Mouse (Mus musculus): Measurements from ENCODE around the gene Glmn. TPM values are rescaled to one million over a fixed set of nuclear protein-coding genes. Genes with fewer than 3 reads are reported as not detected.

Glmn gene
- polyA plus RNA-seq, 1 experiment from 2014 or later = 19.8 TPM

GRCm38 (mm10) chr5:107521386-107521785 is 76.3 kb downstream of the Glmn start:
- in situ Hi-C loops (cut with MboI; ENCODE audit: low pct_unique_long_range_greater_than_20kb) = loop anchor here (25.0 kb wide), 1 partner anchor 534 kb away; no protein-coding TSS in a partner anchor
- no peak for TF ChIP-seq CTCF (IDR thresholded peaks at IDR 0.05)
- ChIA-PET CTCF (interaction anchor here (0.9 to 1.4 kb wide), 3 partner anchors 12 to 636 kb away, joined by 3 to 4 read pairs (median 3); no protein-coding TSS in a partner anchor), POLR2A (interaction anchor here (1.2 kb wide), 1 partner anchor 12 kb away, joined by 3 read pairs; no protein-coding TSS in a partner anchor)
- H3K27me3 ChIP-seq = no peaks in the 10 kb centered on the region
- ATAC-seq (no peak), DNase-seq (ENCODE audit: low read depth, low spot score) (no peak)

- ChIA-PET CTCF (interaction anchor here (0.8 to 1.1 kb wide), 5 partner anchors 8 to 501 kb away, joined by 3 read pairs; no protein-coding TSS in a partner anchor), POLR2A (interaction anchor here (0.6 to 1.1 kb wide), 3 partner anchors 10 to 24 kb away, joined by 3 read pairs; no protein-coding TSS in a partner anchor)
- in situ Hi-C loops (cut with MboI; ENCODE audit: low pct_unique_long_range_greater_than_20kb) = loop anchor here (10.0 to 25.0 kb wide), 2 partner anchors 164 to 531 kb away; no protein-coding TSS in a partner anchor
- no peaks in the 10 kb centered on the region for H3K27me3 ChIP-seq
- TF ChIP-seq CTCF (IDR thresholded peaks at IDR 0.05) = no peak
- ATAC-seq (no peak), DNase-seq (ENCODE audit: low read depth, low spot score) (no peak)
Observed at GRCm38 (mm10) chr5:107518602-107519001, 79.1 kb downstream of the Glmn start.

DNA sequence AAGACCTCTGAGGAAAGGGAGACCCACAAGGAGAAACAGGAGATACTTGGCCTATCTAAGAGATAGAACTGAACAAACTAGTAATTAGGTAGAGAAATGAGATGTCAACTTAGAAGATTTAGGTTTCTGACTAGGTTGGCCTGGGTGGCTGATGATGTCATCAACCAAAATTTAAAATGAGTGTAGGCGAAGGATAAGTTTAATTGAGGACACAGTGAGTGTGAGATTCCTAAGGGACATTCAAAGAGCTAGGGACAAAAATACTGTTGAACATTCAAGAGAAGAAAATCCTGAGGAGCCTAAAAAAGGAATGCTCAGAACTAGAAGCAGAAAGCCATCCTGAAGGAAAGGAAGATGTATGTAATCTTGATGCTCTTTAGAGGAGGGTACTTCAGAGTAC is 81.6 kb downstream of the Glmn start:
- POLR2A ChIA-PET = no interaction called here
- no peaks in the 10 kb centered on the region for H3K27me3 ChIP-seq
- ATAC-seq (no peak), DNase-seq (ENCODE audit: low read depth, low spot score) (no peak)
- in situ Hi-C loops (cut with MboI; ENCODE audit: low pct_unique_long_range_greater_than_20kb) = loop anchor here (10.0 to 25.0 kb wide), 2 partner anchors 161 to 529 kb away; no protein-coding TSS in a partner anchor
- CTCF ChIA-PET = no interaction called here
- TF ChIP-seq CTCF (IDR thresholded peaks at IDR 0.05) = no peak

DNA sequence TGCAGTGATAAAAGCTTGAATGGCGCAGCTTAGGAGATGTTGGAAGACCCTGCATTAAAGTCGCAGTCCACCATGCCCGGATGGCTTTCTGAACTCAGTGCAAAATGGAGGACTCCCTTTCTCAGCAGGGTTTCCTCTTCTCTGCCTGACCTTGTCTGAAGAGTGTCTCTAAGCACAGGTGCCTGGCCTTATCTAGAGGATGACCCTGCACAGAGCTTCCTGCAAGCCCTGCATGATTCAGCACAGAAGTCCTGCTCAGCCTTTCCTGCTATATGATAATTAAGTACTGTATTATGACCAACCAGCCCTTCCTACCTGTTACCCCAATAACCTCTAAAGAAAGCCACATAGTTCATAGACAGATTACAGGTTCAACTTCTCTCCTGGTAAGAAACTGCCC is 82.2 kb downstream of the Glmn start:
- no peaks in the 10 kb centered on the region for H3K27me3 ChIP-seq
- ChIA-PET CTCF (interaction anchor here (1.1 to 1.4 kb wide), 2 partner anchors 12 to 32 kb away, joined by 3 to 4 read pairs; no protein-coding TSS in a partner anchor), POLR2A (no interaction called here)
- DNase-seq (ENCODE audit: low read depth, low spot score) (no peak), ATAC-seq (no peak)
- in situ Hi-C loops (cut with MboI; ENCODE audit: low pct_unique_long_range_greater_than_20kb) = loop anchor here (10.0 to 25.0 kb wide), 2 partner anchors 161 to 528 kb away; no protein-coding TSS in a partner anchor
- TF ChIP-seq CTCF (IDR thresholded peaks at IDR 0.05) = no peak

GRCm38 (mm10) chr5:107513583-107513982 is 84.1 kb downstream of the Glmn start:
- CTCF ChIA-PET = interaction anchor here (0.8 to 2.1 kb wide), 10 partner anchors 9 to 653 kb away, joined by 3 to 17 read pairs (median 6); no protein-coding TSS in a partner anchor

DNA sequence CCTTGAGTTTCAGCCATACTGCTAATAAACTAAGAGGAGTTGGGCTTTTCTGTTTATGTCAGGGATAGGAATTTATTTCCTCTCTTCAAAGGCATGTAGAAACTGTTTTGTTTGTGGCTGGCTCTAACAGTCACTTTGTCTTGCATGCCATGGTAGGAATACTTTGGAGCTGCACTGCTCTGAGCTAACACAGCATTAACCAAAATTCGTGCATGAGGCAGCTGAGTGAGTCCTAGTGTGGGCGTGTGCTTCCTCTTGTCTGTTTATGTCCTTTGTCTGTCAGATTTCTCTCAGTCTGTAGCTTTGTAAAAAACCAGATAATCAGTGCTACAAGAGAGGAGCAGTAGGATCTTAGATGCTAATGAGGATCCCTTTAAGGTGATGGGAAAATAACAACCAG is 86.4 kb downstream of the Glmn start:
- DNase-seq (ENCODE audit: low read depth, low spot score) = no peak
- POLR2A ChIA-PET = no interaction called here
- H3K27me3 ChIP-seq = no peaks in the 10 kb centered on the region
- ATAC-seq = no peak
- in situ Hi-C loops (cut with MboI; ENCODE audit: low pct_unique_long_range_greater_than_20kb) = loop anchor here (10.0 to 25.0 kb wide), 2 partner anchors 157 to 524 kb away; no protein-coding TSS in a partner anchor
- CTCF ChIA-PET = interaction anchor here (0.7 to 1.5 kb wide), 7 partner anchors 9 to 520 kb away, joined by 3 to 7 read pairs (median 3); no protein-coding TSS in a partner anchor
- TF ChIP-seq CTCF (IDR thresholded peaks at IDR 0.05) = no peak

More at GRCm38 (mm10) chr5:107513583-107513982, 84.1 kb downstream of the Glmn start:
- peak; percentile 13 for DNase-seq (ENCODE audit: low read depth, low spot score)
- peak; percentile 74 for ATAC-seq
- no peaks in the 10 kb centered on the region for H3K27me3 ChIP-seq
- POLR2A ChIA-PET = no interaction called here
- peak; percentile 88 for TF ChIP-seq CTCF (IDR thresholded peaks at IDR 0.05)
- in situ Hi-C loops (cut with MboI; ENCODE audit: low pct_unique_long_range_greater_than_20kb) = loop anchor here (10.0 to 25.0 kb wide), 2 partner anchors 159 to 526 kb away; no protein-coding TSS in a partner anchor

- DNase-seq (ENCODE audit: low read depth, low spot score) (no peak), ATAC-seq (no peak)
- in situ Hi-C loops (cut with MboI; ENCODE audit: low pct_unique_long_range_greater_than_20kb) = loop anchor here (10.0 to 25.0 kb wide), 2 partner anchors 156 to 523 kb away; no protein-coding TSS in a partner anchor
- no peaks in the 10 kb centered on the region for H3K27me3 ChIP-seq
- POLR2A ChIA-PET = no interaction called here
- CTCF ChIA-PET = interaction anchor here (0.9 to 1.4 kb wide), 6 partner anchors 8 to 519 kb away, joined by 3 to 4 read pairs (median 3); no protein-coding TSS in a partner anchor
- no peak for TF ChIP-seq CTCF (IDR thresholded peaks at IDR 0.05)
Observed at GRCm38 (mm10) chr5:107510503-107510902, 87.2 kb downstream of the Glmn start.

- no peaks in the 10 kb centered on the region for H3K27me3 ChIP-seq
- ATAC-seq (no peak), DNase-seq (ENCODE audit: low read depth, low spot score) (no peak)
- POLR2A ChIA-PET = no interaction called here
- in situ Hi-C loops (cut with MboI; ENCODE audit: low pct_unique_long_range_greater_than_20kb) = loop anchor here (25.0 kb wide), 1 partner anchor 520 kb away; no protein-coding TSS in a partner anchor
- TF ChIP-seq CTCF (IDR thresholded peaks at IDR 0.05) = no peak
- CTCF ChIA-PET = interaction anchor here (0.9 to 1.7 kb wide), 2 partner anchors 9 to 10 kb away, joined by 3 to 4 read pairs; no protein-coding TSS in a partner anchor
Observed at GRCm38 (mm10) chr5:107507321-107507720, 90.4 kb downstream of the Glmn start, which contains the start of gene Gm42669. Gene Gm42669 (plus strand): TSS chr5:107507621.

DNA sequence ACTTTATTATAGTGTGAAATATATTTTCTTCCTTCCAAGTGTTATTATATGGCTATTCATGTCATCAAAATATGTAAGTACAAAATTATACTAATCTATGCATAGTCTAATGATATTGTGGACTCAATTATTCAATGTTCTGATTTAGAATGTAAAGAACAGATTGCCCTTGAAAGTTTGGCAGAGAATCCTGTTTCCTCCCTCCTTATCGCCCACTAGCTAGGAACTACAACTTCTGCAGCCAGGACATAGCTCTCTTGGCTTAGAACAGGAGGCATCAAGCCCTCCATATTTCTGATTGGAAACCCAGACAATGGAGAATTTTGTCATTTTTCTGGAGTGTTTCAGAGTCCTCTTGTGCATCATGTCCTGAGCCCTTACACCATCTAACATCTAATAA is 96.9 kb downstream of the Glmn start:
- CTCF ChIA-PET = interaction anchor here (1.1 to 2.8 kb wide), 3 partner anchors 11 to 18 kb away, joined by 4 to 11 read pairs (median 7); no protein-coding TSS in a partner anchor
- ATAC-seq = no peak
- TF ChIP-seq CTCF (IDR thresholded peaks at IDR 0.05) = no peak
- DNase-seq (ENCODE audit: low read depth, low spot score) = no peak
- in situ Hi-C loops (cut with MboI; ENCODE audit: low pct_unique_long_range_greater_than_20kb) = loop anchor here (25.0 kb wide), 1 partner anchor 513 kb away; no protein-coding TSS in a partner anchor
- POLR2A ChIA-PET = no interaction called here
- no peaks in the 10 kb centered on the region for H3K27me3 ChIP-seq

DNA sequence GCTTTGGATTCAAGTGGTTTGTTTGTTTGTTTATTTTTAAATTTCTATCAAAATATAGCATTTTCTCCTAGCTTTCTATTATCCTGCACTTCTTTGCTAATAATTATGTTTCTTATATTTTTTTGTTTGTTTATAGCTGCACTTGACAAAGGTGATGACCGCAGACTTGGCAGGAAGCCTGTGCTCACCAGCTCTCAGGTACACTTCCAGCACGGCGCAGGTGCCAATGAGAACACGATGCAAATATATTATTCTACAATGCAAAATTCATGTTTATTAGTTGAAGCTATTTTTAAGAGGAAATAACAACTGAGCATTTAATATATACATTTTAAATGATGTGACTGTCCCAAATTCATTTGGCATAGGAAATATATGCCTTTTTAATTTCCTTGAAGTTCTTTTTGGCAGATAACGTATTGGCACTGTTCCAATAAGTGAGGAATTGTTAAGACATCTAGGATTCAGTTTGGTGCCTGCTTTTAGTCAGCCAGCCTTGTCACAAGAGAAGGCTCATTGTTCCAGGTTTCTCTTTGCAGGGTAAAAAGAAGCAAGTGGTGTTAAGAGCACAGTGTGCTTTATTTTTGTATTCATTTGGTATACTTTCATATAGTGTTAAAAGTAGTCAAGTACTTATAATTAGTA is 97.7 kb downstream of the Glmn start:
- in situ Hi-C loops (cut with MboI; ENCODE audit: low pct_unique_long_range_greater_than_20kb) = loop anchor here (25.0 kb wide), 1 partner anchor 513 kb away; no protein-coding TSS in a partner anchor
- no peaks in the 10 kb centered on the region for H3K27me3 ChIP-seq
- no peak for TF ChIP-seq CTCF (IDR thresholded peaks at IDR 0.05)
- DNase-seq (ENCODE audit: low read depth, low spot score) (no peak), ATAC-seq (no peak)
- ChIA-PET POLR2A (no interaction called here), CTCF (interaction anchor here (1.1 to 3.1 kb wide), 4 partner anchors 11 to 17 kb away, joined by 4 to 11 read pairs (median 8); no protein-coding TSS in a partner anchor)

Other genes with a start within 250 kb of the Glmn start
- gene Ephx4, start 195.2 kb downstream of the Glmn start, polyA plus RNA-seq (2021) = 0.06 TPM
- gene Lpcat2b, start 166.3 kb downstream of the Glmn start, polyA plus RNA-seq (2021) = not detected
- gene Btbd8, start 159.9 kb downstream of the Glmn start, polyA plus RNA-seq (2021) = 7.7 TPM
- 0.32 TPM for gene Gm42669, start 90.3 kb downstream of the Glmn start, polyA plus RNA-seq (2021)
- gene 1700028K03Rik, start 63.2 kb downstream of the Glmn start, polyA plus RNA-seq (2021) = 0.04 TPM
- gene Rpap2, start 515 bp downstream of the Glmn start, polyA plus RNA-seq (2021) = 28.5 TPM
- 0.03 TPM for gene Gfi1, start 128.1 kb upstream of the Glmn start, polyA plus RNA-seq (2021)
- not detected for gene Ube2d2b, start 232.2 kb upstream of the Glmn start, polyA plus RNA-seq (2021)